Mouse (Mus musculus): ENCODE measurements at regions not wholly inside any gene's neighbourhood (a gene's known extent, or its start where the extent isn't known, plus 50 kb on each side); places are given as distances from the start of the nearest gene placed in this dataset.

DNA sequence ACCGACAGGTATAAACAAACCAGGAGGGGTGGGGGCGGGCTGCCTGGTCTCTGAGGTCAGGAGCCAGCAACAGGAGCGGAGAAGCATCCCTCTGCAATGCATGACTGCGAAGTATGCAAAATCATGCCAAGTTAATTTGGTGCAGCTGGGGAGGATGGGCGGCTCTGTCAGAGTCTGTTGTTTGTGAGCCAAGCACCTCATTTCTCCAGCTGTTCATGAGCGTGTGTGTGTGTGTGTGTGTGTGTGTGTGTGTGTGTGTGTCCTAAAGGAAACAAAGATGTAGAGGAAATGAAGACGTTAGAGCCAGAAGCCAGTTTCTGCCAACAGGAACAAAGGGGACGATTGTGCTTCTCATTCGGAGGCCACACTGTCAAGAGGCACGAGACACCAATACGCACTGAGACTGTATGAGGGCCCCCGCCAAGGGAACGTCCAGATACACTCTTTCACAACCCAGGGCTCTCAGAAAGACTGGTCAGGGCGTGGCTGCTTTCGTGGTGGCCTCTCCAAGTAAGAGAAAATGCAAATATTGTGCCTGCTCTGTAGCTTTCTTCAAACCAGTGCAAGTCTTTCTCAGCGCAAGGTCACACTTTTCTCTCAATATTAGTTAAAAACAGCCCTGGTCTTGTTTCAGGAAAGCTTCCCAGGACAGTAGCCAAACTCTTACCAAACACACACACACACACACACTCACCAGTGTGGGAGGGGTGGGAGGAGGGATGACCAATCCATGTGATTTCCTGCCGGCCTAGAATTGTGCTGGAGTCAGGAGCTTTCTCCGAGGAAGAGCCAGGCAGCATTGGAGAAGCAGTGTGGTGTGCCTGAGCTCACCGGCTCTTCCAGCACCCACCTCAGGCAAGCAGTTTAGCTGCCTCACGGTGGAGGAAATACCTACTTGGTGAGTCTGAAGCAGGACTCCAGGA, 80.8 kb downstream of the Vcpkmt start:
- H3K27ac ChIP-seq = peak overlapping the region; percentile 88
- peak overlapping the region; percentile 43 for H3K4me3 ChIP-seq
- peak; percentile 34 to 54 for DNase-seq (ENCODE audit: low spot score in 2 of 2)
- TF ChIP-seq CTCF (conservative IDR thresholded peaks at IDR 0.05) = no peak

DNA sequence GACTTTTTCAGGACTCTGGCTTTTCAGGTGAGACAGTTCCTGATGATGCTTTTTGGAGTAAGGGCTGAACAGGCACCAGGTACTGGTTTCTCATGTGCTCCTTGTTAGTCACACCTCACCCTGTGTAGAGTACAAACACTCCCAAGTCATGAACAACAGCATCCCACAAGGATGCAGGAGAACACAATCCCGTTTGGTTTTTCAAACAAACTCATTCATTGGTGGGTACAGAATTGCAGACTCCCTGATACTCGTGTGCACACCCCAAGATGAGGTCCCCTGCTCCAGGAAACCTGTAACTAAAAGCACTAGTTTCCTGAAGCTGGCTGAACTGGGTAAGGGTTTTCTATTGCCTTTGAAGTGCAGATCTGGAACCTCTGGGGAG, 81.5 kb downstream of the Vcpkmt start:
- no peak for DNase-seq (ENCODE audit: low spot score in 2 of 2)
- Histone ChIP-seq H3K4me3 (no peak overlapping the region), H3K27ac (peak overlapping the region; percentile 88)
- no peak for TF ChIP-seq CTCF (conservative IDR thresholded peaks at IDR 0.05)

DNA sequence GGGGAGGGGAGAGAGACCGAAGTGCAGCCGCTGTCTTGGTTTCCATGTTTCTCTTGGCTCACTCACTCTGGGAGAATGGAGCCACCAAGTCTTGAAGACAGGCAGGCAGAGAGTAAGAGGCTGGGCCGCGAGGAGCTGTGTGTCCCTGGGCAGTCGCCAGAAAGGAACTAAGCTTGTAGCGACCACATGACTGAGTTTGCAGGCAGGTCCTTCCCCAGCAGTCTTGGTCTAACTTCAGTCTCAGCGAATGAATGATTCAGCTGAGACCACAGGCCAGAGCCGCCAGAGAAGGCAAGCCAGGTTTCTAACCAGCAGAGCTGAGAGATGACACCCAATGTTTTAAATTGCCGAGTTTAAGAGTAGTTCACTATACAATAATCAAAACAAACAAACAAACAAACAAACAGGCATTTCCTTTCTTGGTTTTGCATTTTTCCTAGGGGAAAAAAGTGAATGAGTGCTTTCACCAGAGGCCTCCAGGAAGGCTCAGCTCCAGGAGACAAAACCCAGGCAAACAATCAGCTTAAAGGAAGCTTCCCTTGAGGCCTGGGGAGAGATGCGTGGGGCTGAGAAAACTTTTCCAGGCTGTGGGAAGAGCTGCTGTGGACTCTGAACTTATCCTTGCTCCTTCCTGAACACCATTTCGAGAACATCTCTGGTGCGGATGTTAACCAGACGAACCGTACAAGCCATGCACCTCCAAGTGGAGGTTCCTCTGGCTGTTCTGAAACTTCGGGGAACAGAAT, 82.1 kb downstream of the Vcpkmt start:
- TF ChIP-seq CTCF (conservative IDR thresholded peaks at IDR 0.05) = no peak
- no peak overlapping the region for H3K4me3 ChIP-seq
- H3K27ac ChIP-seq = peak overlapping the region; percentile 88
- DNase-seq (ENCODE audit: low spot score in 2 of 2) = no peak

DNA sequence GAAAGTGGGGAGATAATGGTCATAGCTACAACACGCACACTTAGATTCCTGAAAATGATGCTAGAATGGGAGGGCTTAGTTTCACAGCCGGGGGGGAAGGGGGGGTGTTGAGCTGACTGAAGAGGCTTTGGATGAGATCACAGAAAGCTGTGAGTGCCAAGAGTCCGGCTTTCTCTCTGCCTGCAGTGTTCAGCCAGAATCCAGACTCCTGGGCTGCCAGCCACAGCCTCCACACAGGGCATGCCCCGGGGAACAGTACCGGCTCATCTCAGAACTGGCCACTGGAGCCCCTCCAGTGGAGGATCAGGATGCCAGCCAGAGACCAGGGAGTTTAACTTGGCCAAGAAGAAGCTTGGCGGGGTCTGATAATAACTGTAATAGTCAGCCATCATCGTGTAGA, 85.7 kb downstream of the Vcpkmt start:
- H3K27ac ChIP-seq = no peak overlapping the region
- no peak for TF ChIP-seq CTCF (conservative IDR thresholded peaks at IDR 0.05)
- no peak overlapping the region for H3K4me3 ChIP-seq
- DNase-seq (ENCODE audit: low spot score in 2 of 2) = peak; percentile 60 to 70

DNA sequence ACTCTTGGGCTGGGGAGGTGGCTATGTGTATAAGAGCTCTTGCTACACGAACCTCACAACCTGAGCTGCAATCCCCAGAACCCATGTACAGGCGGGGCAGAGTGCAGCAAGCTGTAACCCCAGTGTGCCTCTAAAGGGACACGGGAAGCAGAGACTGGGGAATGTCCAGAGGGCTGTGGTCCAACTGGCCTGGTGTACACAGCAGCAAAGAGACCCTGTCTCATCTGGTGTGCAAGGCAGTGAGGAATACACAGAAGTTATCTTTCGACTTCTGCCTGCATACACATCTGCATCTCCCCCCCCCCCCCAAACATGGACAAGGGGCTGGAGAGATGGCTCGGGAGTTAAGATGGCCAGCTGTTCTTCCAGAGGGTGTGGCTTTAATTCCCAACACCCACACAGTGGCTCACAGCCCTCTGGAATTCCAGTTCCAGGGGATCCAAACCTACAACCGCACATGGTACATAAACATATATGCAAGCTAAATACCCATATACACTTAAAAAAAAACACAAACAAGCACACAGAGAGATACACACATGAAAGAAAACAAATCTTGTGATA, 86.4 kb downstream of the Vcpkmt start:
- TF ChIP-seq CTCF (conservative IDR thresholded peaks at IDR 0.05) = no peak
- Histone ChIP-seq H3K27ac (0 out of 2 replicates have a peak overlapping the region, but pooled peaks have one; percentile 14), H3K4me3 (no peak overlapping the region)
- DNase-seq (ENCODE audit: low spot score in 2 of 2) = no peak

DNA sequence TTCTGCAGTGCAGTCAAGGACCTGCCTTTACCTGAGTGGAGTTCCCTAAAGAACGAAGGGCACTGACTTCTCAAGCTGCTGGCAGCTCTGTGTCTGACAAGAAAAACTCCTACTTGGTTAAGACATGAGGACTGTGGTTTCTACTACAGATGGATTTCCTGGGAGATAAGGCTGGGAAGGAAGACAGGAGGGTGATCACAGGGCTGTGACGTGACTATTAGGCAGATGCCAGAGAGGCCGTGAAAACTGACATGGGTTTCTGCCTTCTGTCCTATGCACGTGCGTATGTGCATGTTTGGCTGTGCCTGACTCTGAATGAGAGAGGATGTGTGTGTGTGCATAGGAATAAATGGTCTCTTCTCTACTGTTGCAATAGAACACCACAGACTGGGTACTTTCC, 87.1 kb downstream of the Vcpkmt start:
- no peak overlapping the region for H3K4me3 ChIP-seq
- no peak for TF ChIP-seq CTCF (conservative IDR thresholded peaks at IDR 0.05)
- DNase-seq (ENCODE audit: low spot score in 2 of 2) = no peak
- H3K27ac ChIP-seq = no peak overlapping the region

DNA sequence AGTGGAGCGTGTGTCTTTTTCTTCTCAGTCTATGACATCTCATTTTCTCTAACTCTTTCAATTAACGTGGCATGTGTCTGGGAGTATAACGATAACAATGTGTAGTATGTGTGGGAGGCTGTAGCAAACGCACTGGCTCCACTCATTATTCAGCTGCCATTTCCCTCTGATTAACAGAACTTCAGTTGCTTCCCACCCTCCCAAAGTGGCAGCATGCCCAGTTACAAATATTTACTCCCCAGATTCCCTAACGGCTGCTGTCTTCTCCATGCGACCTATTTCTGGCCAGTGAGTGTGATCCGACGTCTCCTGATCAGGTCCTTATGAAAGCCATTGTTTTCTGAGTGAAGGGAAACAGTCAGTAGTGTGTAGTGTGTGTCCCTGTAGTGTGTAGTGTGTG, 88.2 kb downstream of the Vcpkmt start:
- DNase-seq (ENCODE audit: low spot score in 2 of 2) = peak; percentile 37 to 64

DNA sequence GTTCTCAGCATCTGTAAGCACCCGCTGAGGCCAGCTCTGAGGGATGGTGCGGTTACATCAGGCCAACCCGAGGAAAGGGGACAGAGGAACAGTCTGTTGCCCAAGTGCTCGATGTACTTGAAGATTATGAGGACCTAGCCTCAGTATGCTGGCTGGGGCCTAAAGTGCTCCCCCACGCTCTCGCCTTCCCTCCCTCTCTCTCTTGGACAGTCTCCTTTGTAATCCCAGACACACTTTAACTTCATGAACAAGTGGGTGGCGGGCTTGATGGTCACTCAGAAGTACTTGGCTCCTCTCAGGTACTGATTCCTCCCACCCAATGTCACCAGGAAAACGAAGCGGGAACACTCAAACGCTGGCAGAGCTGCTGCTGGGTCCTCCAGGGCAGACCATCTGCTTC, 93.1 kb downstream of the Vcpkmt start:
- TF ChIP-seq CTCF (conservative IDR thresholded peaks at IDR 0.05) = no peak
- Histone ChIP-seq H3K27ac (no peak overlapping the region), H3K4me3 (no peak overlapping the region)
- DNase-seq (ENCODE audit: low spot score in 2 of 2) = no peak

More for the DNA sequence above, 88.2 kb downstream of the Vcpkmt start:
- no peak overlapping the region for H3K27ac ChIP-seq
- TF ChIP-seq CTCF (conservative IDR thresholded peaks at IDR 0.05) = no peak
- no peak overlapping the region for H3K4me3 ChIP-seq

DNA sequence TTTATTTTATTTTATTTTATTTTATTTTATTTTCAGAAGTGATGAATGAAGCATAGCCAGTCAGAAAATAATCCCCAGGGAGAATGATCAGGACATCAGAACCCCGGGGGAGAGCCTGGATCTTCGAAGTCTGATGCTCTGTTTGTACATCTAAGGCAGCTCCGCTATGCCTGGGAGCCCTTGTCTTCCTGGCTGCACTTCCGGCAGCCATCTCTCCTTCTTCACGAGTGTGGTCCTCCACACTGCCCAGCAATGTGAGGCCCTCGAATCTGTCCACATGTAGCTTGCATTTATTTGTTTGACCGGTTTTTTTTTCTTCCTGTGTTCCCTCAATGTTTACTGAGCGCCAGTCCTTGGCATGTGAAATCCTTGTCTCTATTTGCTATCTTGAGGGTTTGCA, 95.9 kb downstream of the Vcpkmt start:
- Histone ChIP-seq H3K27ac (no peak overlapping the region), H3K4me3 (no peak overlapping the region)
- no peak for TF ChIP-seq CTCF (conservative IDR thresholded peaks at IDR 0.05)
- DNase-seq (ENCODE audit: low spot score in 2 of 2) = no peak

DNA sequence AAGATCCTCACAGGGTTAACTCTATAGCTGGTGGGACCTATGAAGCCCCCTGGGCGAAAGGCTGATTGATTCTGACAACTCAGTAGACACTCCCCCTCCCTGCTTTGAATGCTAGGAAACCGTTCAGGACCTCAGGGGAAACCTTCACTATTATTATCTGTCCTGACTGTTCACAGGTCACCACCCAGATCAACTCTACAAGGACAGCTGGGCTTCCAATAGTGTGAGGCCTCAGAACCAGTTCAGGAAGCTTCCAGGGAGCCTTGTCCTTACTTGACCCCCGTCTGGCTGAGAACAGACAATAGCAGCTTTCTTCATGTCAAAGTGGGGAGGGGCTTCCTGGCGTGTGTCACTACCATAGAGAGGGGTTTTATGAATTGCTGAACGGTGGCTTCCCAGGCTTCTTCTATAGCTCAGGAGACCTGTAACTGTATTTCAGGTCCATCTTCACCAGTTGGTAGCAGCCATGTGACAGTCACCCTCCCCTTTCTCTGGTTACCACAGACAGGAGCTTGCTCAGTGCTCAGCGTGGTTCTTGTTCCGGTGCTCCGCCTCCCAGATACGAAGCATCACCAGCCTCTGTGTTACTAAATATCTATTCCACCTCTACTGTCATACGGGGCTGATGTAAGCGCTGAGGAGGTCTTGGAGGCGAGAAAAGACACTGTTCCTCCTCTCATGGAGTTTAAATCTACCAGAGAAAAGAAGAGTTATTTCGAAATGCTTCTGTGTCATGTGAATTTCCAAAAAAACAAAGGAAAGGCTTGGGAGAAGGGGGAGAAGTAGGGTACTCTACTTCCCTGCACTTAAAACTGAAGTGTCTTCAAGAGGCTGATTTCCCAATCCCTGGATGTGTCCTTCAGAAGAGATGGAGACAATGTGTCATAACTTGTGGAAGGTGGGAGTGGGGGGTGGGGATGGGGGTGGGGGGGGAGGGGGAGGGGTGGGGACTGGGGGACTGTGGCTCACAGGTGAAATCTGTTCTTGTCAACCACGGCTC, 96.9 kb downstream of the Vcpkmt start:
- peak overlapping the region; percentile 27 for H3K4me3 ChIP-seq
- peak overlapping the region; percentile 43; the same call in 1 of the 2 replicates for H3K27ac ChIP-seq
- no peak for TF ChIP-seq CTCF (conservative IDR thresholded peaks at IDR 0.05)
- DNase-seq (ENCODE audit: low spot score in 2 of 2) = no peak

DNA sequence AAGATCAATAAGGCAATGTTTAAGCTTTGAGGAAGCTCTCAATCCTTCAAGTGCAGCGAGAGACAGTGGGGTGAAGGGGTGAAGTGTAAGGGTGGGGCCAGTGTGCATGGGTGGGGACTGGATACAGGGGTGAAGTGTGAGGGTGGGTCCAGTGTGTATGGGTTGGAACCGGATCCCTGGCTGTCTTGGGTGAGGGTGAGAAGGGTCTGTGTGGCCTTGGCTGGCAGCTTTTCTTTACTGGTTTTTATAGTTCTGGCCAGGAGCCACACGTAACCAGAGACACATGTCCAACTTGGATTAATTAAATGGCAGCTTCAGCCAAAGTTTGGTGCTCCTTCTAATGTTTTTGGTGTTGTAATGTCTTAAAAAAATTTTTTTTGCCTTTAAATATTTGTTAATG, 101.4 kb downstream of the Vcpkmt start:
- Histone ChIP-seq H3K27ac (no peak overlapping the region), H3K4me3 (no peak overlapping the region)
- no peak for DNase-seq (ENCODE audit: low spot score in 2 of 2)
- no peak for TF ChIP-seq CTCF (conservative IDR thresholded peaks at IDR 0.05)

DNA sequence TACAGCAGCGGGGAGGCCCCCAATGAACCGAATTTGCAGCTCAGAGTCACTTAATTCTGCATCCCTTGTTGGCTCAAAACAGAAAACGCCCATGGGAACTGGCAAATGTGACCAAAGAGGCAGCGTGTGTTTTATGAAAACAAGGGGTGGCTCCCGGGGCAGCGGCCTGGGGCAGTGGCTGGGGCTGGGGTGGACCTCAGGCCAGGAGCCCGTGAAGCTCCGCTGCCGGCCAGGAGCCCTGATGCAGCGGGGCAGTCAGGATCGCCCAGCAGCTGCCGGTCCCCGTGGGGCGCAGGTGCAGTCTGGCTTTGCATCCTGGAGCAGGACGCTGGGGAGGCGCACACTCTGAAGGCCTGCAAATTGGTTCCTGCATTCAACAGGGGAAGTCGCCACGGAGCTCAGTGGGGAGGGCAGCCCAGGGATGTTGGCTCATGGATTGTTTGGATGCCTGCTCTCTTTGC, 104.4 kb upstream of the Gm9887 start:
- DNase-seq (ENCODE audit: low spot score in 2 of 2) = no peak
- peak overlapping the region; percentile 6; the same call in 1 of the 2 replicates for H3K4me3 ChIP-seq
- peak overlapping the region; percentile 55 for H3K27ac ChIP-seq

More for the DNA sequence above, 104.4 kb upstream of the Gm9887 start:
- no peak for TF ChIP-seq CTCF (conservative IDR thresholded peaks at IDR 0.05)
